Comparison of ENCODE assay signal across 15 mouse cellular contexts in the genomic region with DNA sequence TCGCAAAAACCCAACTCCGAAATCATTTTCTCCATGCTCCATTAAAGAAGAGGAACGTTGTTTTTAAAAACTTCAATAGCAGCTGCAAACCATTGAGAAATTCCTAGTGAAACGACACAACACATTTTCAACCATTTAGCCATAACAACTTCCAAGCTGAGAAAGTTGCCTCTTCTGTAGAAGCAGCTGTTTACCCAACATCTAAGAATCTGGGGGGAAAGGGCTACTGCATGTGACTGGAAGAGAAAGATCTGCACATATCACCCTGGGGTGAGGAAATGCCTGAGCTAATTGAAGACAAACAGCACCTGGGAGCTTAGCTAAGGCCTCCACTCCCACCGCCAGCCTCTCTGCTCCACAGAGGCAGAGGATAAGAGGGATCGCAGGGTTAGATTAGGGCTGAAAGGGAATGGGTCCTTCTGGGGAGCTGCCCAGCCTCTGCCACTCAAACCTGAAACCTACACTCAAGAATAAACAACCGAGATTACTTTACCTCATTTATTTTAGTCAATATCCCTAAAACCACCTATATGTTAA. TPM values are rescaled to one million over a fixed set of nuclear protein-coding genes. Genes with fewer than 3 reads are reported as not detected.
DNase-seq lines count a peak whose midpoint lies in the region; ATAC-seq and TF ChIP-seq lines count a peak whose summit lies in the region.
"Had no signal": no experiment of that assay in that cellular context is flagged by ENCODE, and none has a peak within 500 bp of the region (broad histone marks: within the 10 kb centered on the region; RNA-seq: fewer than 3 reads in every experiment).

No protein-coding gene starts in this region.

- peak overlapping the region; percentile 30; the same call in 1 of the 2 replicates for H3K9ac ChIP-seq in heart, embryonic 13.5 days
- H3K9ac ChIP-seq in lung, embryonic 14.5 days = no peak overlapping the region
- no peak overlapping the region for H3K9ac ChIP-seq in embryonic facial prominence, embryonic 14.5 days (ENCODE audit: low read depth, low read length)
- H3K9ac ChIP-seq in stomach, embryonic 15.5 days = no peak overlapping the region
- H3K9ac ChIP-seq: neural tube, embryonic 12.5 days had no signal

- peak overlapping the region; percentile 22 for H3K4me2 ChIP-seq in heart, embryonic 13.5 days
- H3K4me2 ChIP-seq in lung, embryonic 14.5 days = 0 out of 2 replicates have a peak overlapping the region, but pooled peaks have one; percentile 4
- no peak overlapping the region for H3K4me2 ChIP-seq in embryonic facial prominence, embryonic 14.5 days (ENCODE audit: low read depth, low read length)
- no peak overlapping the region; the same call in 1 of the 2 replicates for H3K4me2 ChIP-seq in stomach, embryonic 15.5 days
- H3K4me2 ChIP-seq: neural tube, embryonic 12.5 days had no signal

- no peak for DNase-seq in heart, postnatal 4 days
- peak; percentile 39 for DNase-seq in lung, embryonic 14.5 days
- DNase-seq in lung, adult 18-20 months = no peak
- peak; percentile 48 for DNase-seq in embryonic facial prominence, embryonic 14.5 days (ENCODE audit: low spot score)
- no peak for DNase-seq in frontal cortex, postnatal 25 days (ENCODE audit: low spot score in 2 of 2)
- DNase-seq: adrenal gland, postnatal 25 days; retina, postnatal 1 day; spleen, adult 18-20 months; thymus, adult 18-20 months had no signal

- no peaks in the 10 kb centered on the region for H3K36me3 ChIP-seq in heart, embryonic 13.5 days
- H3K36me3 ChIP-seq in lung, embryonic 14.5 days (ENCODE audit: insufficient read depth) = no peaks in the 10 kb centered on the region
- no peaks in the 10 kb centered on the region for H3K36me3 ChIP-seq in embryonic facial prominence, embryonic 14.5 days (ENCODE audit: control insufficient read depth, insufficient read depth, low read length)
- no peaks in the 10 kb centered on the region for H3K36me3 ChIP-seq in stomach, embryonic 15.5 days
- H3K36me3 ChIP-seq: G1E; neural tube, embryonic 12.5 days had no signal

- H3K4me3 ChIP-seq in heart, embryonic 13.5 days = no peak overlapping the region
- H3K4me3 ChIP-seq in lung, embryonic 14.5 days (ENCODE audit: low read depth, low read length) = no peak overlapping the region
- no peak overlapping the region for H3K4me3 ChIP-seq in embryonic facial prominence, embryonic 14.5 days (ENCODE audit: low read depth, low read length)
- H3K4me3 ChIP-seq in stomach, embryonic 15.5 days (replicated peaks) = no peak overlapping the region
- H3K4me3 ChIP-seq: neural tube, embryonic 12.5 days had no signal

- peak overlapping the region; percentile 48 for H3K27ac ChIP-seq in heart, embryonic 13.5 days (replicated peaks)
- H3K27ac ChIP-seq in lung, embryonic 14.5 days (ENCODE audit: low read depth) = peak overlapping the region; percentile 75; the same call in 1 of the 2 replicates
- 0 out of 2 replicates have a peak overlapping the region, but pooled peaks have one; percentile 4 for H3K27ac ChIP-seq in embryonic facial prominence, embryonic 14.5 days (replicated peaks; ENCODE audit: low read depth, low read length)
- H3K27ac ChIP-seq in stomach, embryonic 15.5 days = peak overlapping the region; percentile 41
- H3K27ac ChIP-seq: macrophage; neural tube, embryonic 12.5 days had no signal

- no peak for TF ChIP-seq CTCF in lung, embryonic 14.5 days (IDR thresholded peaks at IDR 0.05; ENCODE audit: low read depth)

- 30% methylated on average over 7 of the region's 7 CpGs for WGBS in heart, embryonic 13.5 days
- 25% methylated on average over 7 of the region's 7 CpGs for WGBS in lung, embryonic 14.5 days
- 16% methylated on average over 7 of the region's 7 CpGs for WGBS in embryonic facial prominence, embryonic 14.5 days
- 32% methylated on average over 7 of the region's 7 CpGs for WGBS in stomach, embryonic 15.5 days

- peaks cover 48% of the 10 kb centered on the region for H3K4me1 ChIP-seq in heart, embryonic 13.5 days
- peaks cover 30% of the 10 kb centered on the region for H3K4me1 ChIP-seq in lung, embryonic 14.5 days (ENCODE audit: insufficient read depth)
- peaks cover 29% of the 10 kb centered on the region for H3K4me1 ChIP-seq in embryonic facial prominence, embryonic 14.5 days (ENCODE audit: control insufficient read depth, insufficient read depth, low read length)
- peaks cover 23% of the 10 kb centered on the region for H3K4me1 ChIP-seq in stomach, embryonic 15.5 days

- ATAC-seq in heart, embryonic 13.5 days (ENCODE audit: extremely low read depth, insufficient number of reproducible peaks, low FRiP score, low TSS enrichment) = no peak
- no peak for ATAC-seq in lung, embryonic 14.5 days (ENCODE audit: insufficient read depth)
- ATAC-seq in embryonic facial prominence, embryonic 14.5 days (ENCODE audit: low read depth) = 0 out of 2 replicates have a peak, but pooled peaks have one; percentile 45
- peak; percentile 54 for ATAC-seq in stomach, embryonic 15.5 days (ENCODE audit: insufficient read depth, low FRiP score, low read depth)
- ATAC-seq: midbrain, embryonic 16.5 days had no signal

- no peaks in the 10 kb centered on the region for H3K9me3 ChIP-seq in heart, embryonic 13.5 days
- H3K9me3 ChIP-seq in lung, embryonic 14.5 days (ENCODE audit: low read depth, low read length) = no peaks in the 10 kb centered on the region
- H3K9me3 ChIP-seq in embryonic facial prominence, embryonic 14.5 days (ENCODE audit: control insufficient read depth, low read length) = no peaks in the 10 kb centered on the region
- H3K9me3 ChIP-seq in stomach, embryonic 15.5 days = no peaks in the 10 kb centered on the region
- H3K9me3 ChIP-seq: neural tube, embryonic 12.5 days had no signal

- no peaks in the 10 kb centered on the region for H3K27me3 ChIP-seq in heart, embryonic 13.5 days (replicated peaks)
- no peaks in the 10 kb centered on the region for H3K27me3 ChIP-seq in lung, embryonic 14.5 days (ENCODE audit: insufficient read depth, low read length)
- no peaks in the 10 kb centered on the region for H3K27me3 ChIP-seq in embryonic facial prominence, embryonic 14.5 days (replicated peaks; ENCODE audit: control insufficient read depth, insufficient read depth, low read length)
- no peaks in the 10 kb centered on the region for H3K27me3 ChIP-seq in stomach, embryonic 15.5 days (replicated peaks)
- H3K27me3 ChIP-seq: neural tube, embryonic 12.5 days had no signal

RNA-seq across cellular contexts. Expression of gene Maml3, which starts 13.5 kb away (rescaled TPM):
- polyA plus RNA-seq in heart, embryonic 13.5 days (2015; fragmentation: Nextera tagmentation; extraction: Ambion mirVana) = 2.1 and 2.4 TPM in 2 replicates
- total RNA-seq in heart, postnatal 4 days (2021) = 1 to 10 TPM; 7.1 TPM
- 8.4 and 9.1 TPM in 2 replicates for polyA plus RNA-seq in lung, embryonic 14.5 days (2014; fragmentation: Nextera tagmentation; extraction: Ambion mirVana)
- polyA plus RNA-seq in embryonic facial prominence, embryonic 14.5 days (2014; fragmentation: Nextera tagmentation; extraction: Ambion mirVana) = 4.8 and 5.1 TPM in 2 replicates
- polyA plus RNA-seq in stomach, embryonic 15.5 days (2015; fragmentation: Nextera tagmentation; extraction: Ambion mirVana) = 5.2 and 5.5 TPM in 2 replicates

Comparison
In these comparisons a context has a peak if more than half of its experiments do, and no peak if none do; other contexts are left out.
1. DNase-seq: peak in lung, embryonic 14.5 days (single experiment) and embryonic facial prominence, embryonic 14.5 days (single experiment); none in heart, postnatal 4 days (single experiment), lung, adult 18-20 months (0 of 2) and frontal cortex, postnatal 25 days (0 of 2).
2. ATAC-seq: peak in embryonic facial prominence, embryonic 14.5 days (single experiment) and stomach, embryonic 15.5 days (single experiment); none in heart, embryonic 13.5 days (single experiment) and lung, embryonic 14.5 days (single experiment).
3. H3K27ac ChIP-seq: peak in every context shown above with its lines; median percentile 75 in lung, embryonic 14.5 days; 48 in heart, embryonic 13.5 days; 41 in stomach, embryonic 15.5 days; 4 in embryonic facial prominence, embryonic 14.5 days.
4. H3K4me2 ChIP-seq: peak in heart, embryonic 13.5 days (single experiment) and lung, embryonic 14.5 days (single experiment); none in embryonic facial prominence, embryonic 14.5 days (single experiment) and stomach, embryonic 15.5 days (single experiment).